Mouse (Mus musculus): ENCODE data around the gene Zbtb3.

Gene Zbtb3

GRCm38 (mm10) chr19:8839908-8840791 is 37.8 kb downstream of the Zbtb3 start:
- DNase-seq (ENCODE audit: low read depth, low spot score) = peak; percentile 65

- no peak for DNase-seq (ENCODE audit: low read depth, low spot score)
These were observed 38.7 kb downstream of the Zbtb3 start for GRCm38 (mm10) chr19:8841012-8841411.

GRCm38 (mm10) chr19:8842961-8843360 is 40.6 kb downstream of the Zbtb3 start:
- no peak for DNase-seq (ENCODE audit: low read depth, low spot score)

GRCm38 (mm10) chr19:8844371-8845129 is 42.2 kb downstream of the Zbtb3 start:
- DNase-seq (ENCODE audit: low read depth, low spot score) = peak; percentile 84

GRCm38 (mm10) chr19:8848356-8848755 is 46.0 kb downstream of the Zbtb3 start:
- DNase-seq (ENCODE audit: low read depth, low spot score) = peak; percentile 60

- DNase-seq (ENCODE audit: low read depth, low spot score) = peak; percentile 85
These were observed 48.1 kb downstream of the Zbtb3 start, which contains the start of gene Lrrn4cl for GRCm38 (mm10) chr19:8850402-8850901. Gene Lrrn4cl (plus strand): TSS chr19:8850768.

GRCm38 (mm10) chr19:8851639-8852038 is 49.3 kb downstream of the Zbtb3 start:
- no peak for DNase-seq (ENCODE audit: low read depth, low spot score)

- DNase-seq (ENCODE audit: low read depth, low spot score) = no peak
These were observed 50.0 kb downstream of the Zbtb3 start for GRCm38 (mm10) chr19:8852236-8852928.

GRCm38 (mm10) chr19:8853117-8853516 is 50.8 kb downstream of the Zbtb3 start:
- DNase-seq (ENCODE audit: low read depth, low spot score) = no peak

All from R1 (cell line).